Mouse (Mus musculus) intestine, postnatal 0 days (tissue): ENCODE data around the gene Rbmxl2. TPM values are rescaled to one million over a fixed set of nuclear protein-coding genes. Genes with fewer than 3 reads are reported as not detected.

Experiments used
- ATAC-seq: fragments of 200-750 bp; cut with Nextera tagmentation; 2 replicates; pipeline ENCODE4 v1.8.0; 2017; ENCODE audit warnings: mild to moderate bottlenecking, moderate TSS enrichment, moderate library complexity
- H3K27ac ChIP-seq: fragments of 300-500 bp; sonication (generic); 2 replicates; pipeline ENCODE4 v1.5.1; 2014; ENCODE audit warnings: mild to moderate bottlenecking, low read depth, low read length, moderate library complexity
- H3K27me3 ChIP-seq: fragments of 300-500 bp; sonication (generic); replicated peaks from 2 replicates; pipeline ENCODE4 v1.6.1; 2014; ENCODE audit warnings: low read length, mixed read lengths; ENCODE audit not compliant: control insufficient read depth, insufficient read depth
- H3K36me3 ChIP-seq: fragments of 300-500 bp; sonication (generic); 2 replicates; pipeline ENCODE4 v1.6.1; 2014; ENCODE audit warnings: mild to moderate bottlenecking, moderate library complexity; ENCODE audit not compliant: control insufficient read depth, insufficient read depth
- H3K4me1 ChIP-seq: fragments of 300-500 bp; sonication (generic); replicated peaks from 2 replicates; pipeline ENCODE4 v1.6.1; 2014; ENCODE audit warnings: antibody characterized with exemption, low read length, mixed read lengths; ENCODE audit not compliant: control insufficient read depth, insufficient read depth
- H3K4me2 ChIP-seq: fragments of 300-500 bp; sonication (generic); replicated peaks from 2 replicates; pipeline ENCODE4 v1.6.1; 2014; ENCODE audit warnings: low read depth, mild to moderate bottlenecking, moderate library complexity
- H3K4me3 ChIP-seq: fragments of 300-500 bp; sonication (generic); 2 replicates; pipeline ENCODE4 v1.5.1; 2014; ENCODE audit warnings: low read depth, low read length
- H3K9ac ChIP-seq: fragments of 300-500 bp; sonication (generic); 2 replicates; pipeline ENCODE4 v1.6.1; 2014; ENCODE audit warnings: mild to moderate bottlenecking, low read depth, low read length
- H3K9me3 ChIP-seq: fragments of 300-500 bp; sonication (generic); 2 replicates; pipeline ENCODE4 v1.6.1; 2016; ENCODE audit warnings: mixed run types; ENCODE audit not compliant: control insufficient read depth
- CTCF ChIP-seq: sonication (generic); IDR thresholded peaks from 2 replicates; pipeline ENCODE4 v1.5.1; 2016; ENCODE audit warnings: low read depth, mild to moderate bottlenecking, control low read depth, antibody characterized with exemption, moderate library complexity
- WGBS: fragments of 180-500 bp; shearing (Covaris S2); extraction: QIAGEN DNeasy Blood & Tissue Kit; methylation state at CpG from one replicate; pipeline ENCODE4 v1.1.7; 2014; 5-methylcytosine and 5-hydroxymethylcytosine counted together
- polyA plus RNA-seq: library from polyadenylated mRNA; unstranded; fragments of >200 nt; fragmentation: Nextera tagmentation; extraction: Ambion mirVana; gene quantifications from 2 replicates; pipeline ENCODE4 v1.2.1, GENCODE M21; 2015

Gene Rbmxl2
- polyA plus RNA-seq, 1 experiment from 2014 or later: not detected

GRCm38 (mm10) chr7:107253355-107253754 is 44.1 kb downstream of the Rbmxl2 start:
- no peak overlapping the region for H3K4me2 ChIP-seq
- H3K9ac ChIP-seq: no peak overlapping the region
- H3K27me3 ChIP-seq: no peaks in the 10 kb centered on the region
- no peaks in the 10 kb centered on the region for H3K9me3 ChIP-seq
- no peak for ATAC-seq
- H3K4me3 ChIP-seq: no peak overlapping the region
- H3K4me1 ChIP-seq: no peaks in the 10 kb centered on the region
- TF ChIP-seq CTCF: no peak
- H3K36me3 ChIP-seq: no peaks in the 10 kb centered on the region
- 77% methylated on average over 3 of the region's 3 CpGs for WGBS
- no peak overlapping the region for H3K27ac ChIP-seq

GRCm38 (mm10) chr7:107259936-107260335 is 50.7 kb downstream of the Rbmxl2 start:
- Histone ChIP-seq H3K9me3 (no peaks in the 10 kb centered on the region), H3K36me3 (no peaks in the 10 kb centered on the region), H3K4me3 (no peak overlapping the region), H3K9ac (no peak overlapping the region), H3K27me3 (no peaks in the 10 kb centered on the region), H3K4me2 (no peak overlapping the region), H3K4me1 (no peaks in the 10 kb centered on the region), H3K27ac (no peak overlapping the region)
- TF ChIP-seq CTCF: no peak
- 74% methylated on average over 5 of the region's 5 CpGs for WGBS
- ATAC-seq: no peak

Other genes with a start within 250 kb of the Rbmxl2 start
- not detected in 2 replicates for gene Olfr6, start 245.5 kb upstream of the Rbmxl2 start, polyA plus RNA-seq
- not detected in 2 replicates for gene Olfr711, start 234.0 kb upstream of the Rbmxl2 start, polyA plus RNA-seq
- gene Olfr2, start 203.4 kb upstream of the Rbmxl2 start, polyA plus RNA-seq: not detected in 2 replicates
- gene Olfr713, start 178.3 kb upstream of the Rbmxl2 start, polyA plus RNA-seq: not detected in 2 replicates
- gene Olfr714, start 138.5 kb upstream of the Rbmxl2 start, polyA plus RNA-seq: not detected in 2 replicates
- not detected in 2 replicates for gene Olfr17, start 116.2 kb upstream of the Rbmxl2 start, polyA plus RNA-seq
- not detected in 2 replicates for gene Olfr715b, start 99.1 kb upstream of the Rbmxl2 start, polyA plus RNA-seq
- not detected in 2 replicates for gene Olfr715, start 78.4 kb upstream of the Rbmxl2 start, polyA plus RNA-seq
- gene Olfr716, start 71.1 kb upstream of the Rbmxl2 start, polyA plus RNA-seq: not detected in 2 replicates
- not detected in 2 replicates for gene Nlrp14, start 42.5 kb upstream of the Rbmxl2 start, polyA plus RNA-seq
- 1.6 and 1.9 TPM in 2 replicates for gene Syt9, start 161.3 kb downstream of the Rbmxl2 start, polyA plus RNA-seq